Mouse (Mus musculus) C2C12 (cell line): ENCODE results near the gene Tmem14a.

ENCODE experiments used
- CEBPB ChIP-seq: IDR thresholded peaks from one replicate; pipeline ENCODE4 v1.6.1; 2011; ENCODE audit warnings: low read depth, mild to moderate bottlenecking, control low read depth, moderate library complexity
- CTCF ChIP-seq: IDR thresholded peaks from one replicate; pipeline ENCODE4 v1.5.1; 2011; ENCODE audit not compliant: control insufficient read depth, insufficient read depth, insufficient read length
- FOSL1 ChIP-seq: IDR thresholded peaks from one replicate; pipeline ENCODE4 v1.8.0; 2011; ENCODE audit warnings: mild to moderate bottlenecking, low read length; ENCODE audit not compliant: poor library complexity, insufficient read depth, severe bottlenecking
- MAX ChIP-seq: IDR thresholded peaks from one replicate; pipeline ENCODE4 v1.6.1; 2011; ENCODE audit warnings: mild to moderate bottlenecking, control low read depth
- MYOD1 ChIP-seq: IDR thresholded peaks from one replicate; pipeline ENCODE4 v1.6.1; 2011; ENCODE audit warnings: low read depth; ENCODE audit not compliant: control insufficient read depth, insufficient read length
- MYOG ChIP-seq: IDR thresholded peaks from one replicate; pipeline ENCODE4 v1.6.1; 2011; ENCODE audit not compliant: control insufficient read depth, insufficient read length; ENCODE audit errors: extremely low read depth
- USF1 ChIP-seq: IDR thresholded peaks from one replicate; pipeline ENCODE4 v1.6.1; 2011; ENCODE audit warnings: low read depth, mild to moderate bottlenecking, control low read depth, moderate library complexity

GRCm38 (mm10) chr1:21248560-21249390, 30.4 kb downstream of the Tmem14a start:
- TF ChIP-seq MAX (no peak), CTCF (no peak), CEBPB (no peak), USF1 (no peak), MYOG (no peak), MYOD1 (no peak), FOSL1 (no peak)
